Mouse (Mus musculus) olfactory bulb, adult 2 months (tissue): ENCODE results near the gene Atg3.

Source experiments
- CTCF ChIP-seq: fragments of 200-500 bp; IDR thresholded peaks from 2 replicates; pipeline ENCODE4 v1.5.1; 2012; ENCODE audit warnings: low read depth, mild to moderate bottlenecking, low read length, moderate library complexity; ENCODE audit not compliant: insufficient read depth
- POLR2A ChIP-seq: fragments of 200-500 bp; IDR thresholded peaks from 2 replicates; pipeline ENCODE4 v1.6.1; 2012; ENCODE audit warnings: mild to moderate bottlenecking, low read depth, low read length, moderate library complexity; ENCODE audit not compliant: insufficient read depth

GRCm38 (mm10) chr16:45127936-45128710 is 30.5 kb upstream of the Atg3 start:
- TF ChIP-seq CTCF (no peak), POLR2A (no peak)
